Mouse (Mus musculus) heart, embryonic 16.5 days (tissue): ENCODE results near the gene Dab2ip. TPM values are rescaled to one million over a fixed set of nuclear protein-coding genes. Genes with fewer than 3 reads are reported as not detected.

Experiments
- ATAC-seq: fragments of 200-750 bp; cut with Nextera tagmentation; replicated peaks from 2 replicates; pipeline ENCODE4 v1.8.0; 2017; ENCODE audit warnings: moderate number of reproducible peaks; ENCODE audit not compliant: insufficient read depth, low FRiP score; ENCODE audit errors: extremely low read depth
- H3K27ac ChIP-seq: fragments of 300-500 bp; sonication (generic); 2 replicates; pipeline ENCODE4 v1.5.1; 2014; ENCODE audit warnings: mild to moderate bottlenecking, low read length, control low read depth, moderate library complexity
- H3K27me3 ChIP-seq: fragments of 300-500 bp; sonication (generic); 2 replicates; pipeline ENCODE4 v1.6.1; 2014; ENCODE audit warnings: low read length, mixed read lengths; ENCODE audit not compliant: control insufficient read depth, insufficient read depth
- H3K36me3 ChIP-seq: fragments of 300-500 bp; sonication (generic); 2 replicates; pipeline ENCODE4 v1.6.1; 2014; ENCODE audit not compliant: control insufficient read depth, insufficient read depth
- H3K4me1 ChIP-seq: fragments of 300-500 bp; sonication (generic); 2 replicates; pipeline ENCODE4 v1.6.1; 2014; ENCODE audit warnings: low read length, mixed read lengths; ENCODE audit not compliant: control insufficient read depth, insufficient read depth
- H3K4me2 ChIP-seq: fragments of 300-500 bp; sonication (generic); 2 replicates; pipeline ENCODE4 v1.6.1; 2014; ENCODE audit warnings: low read depth, mild to moderate bottlenecking, control low read depth, low read length
- H3K4me3 ChIP-seq: fragments of 300-500 bp; sonication (generic); 2 replicates; pipeline ENCODE4 v1.5.1; 2014; ENCODE audit warnings: mild to moderate bottlenecking, control low read depth, low read length
- H3K9ac ChIP-seq: fragments of 300-500 bp; sonication (generic); 2 replicates; pipeline ENCODE4 v1.6.1; 2014; ENCODE audit warnings: low read length, control low read depth
- H3K9me3 ChIP-seq: fragments of 300-500 bp; sonication (generic); replicated peaks from 2 replicates; pipeline ENCODE4 v1.6.1; 2016; ENCODE audit warnings: low read length; ENCODE audit not compliant: control insufficient read depth
- WGBS: fragments of 180-500 bp; shearing (Covaris S2); extraction: QIAGEN DNeasy Blood & Tissue Kit; methylation state at CpG from one replicate; pipeline ENCODE4 v1.1.7; 2014; 5-methylcytosine and 5-hydroxymethylcytosine counted together
- polyA plus RNA-seq: library from polyadenylated mRNA; unstranded; fragments of >200 nt; fragmentation: Nextera tagmentation; extraction: Ambion mirVana; gene quantifications from 2 replicates; pipeline ENCODE4 v1.2.1, GENCODE M21; 2015

Dab2ip gene
- polyA plus RNA-seq, 1 experiment from 2014 or later, result 27.1 TPM

DNA sequence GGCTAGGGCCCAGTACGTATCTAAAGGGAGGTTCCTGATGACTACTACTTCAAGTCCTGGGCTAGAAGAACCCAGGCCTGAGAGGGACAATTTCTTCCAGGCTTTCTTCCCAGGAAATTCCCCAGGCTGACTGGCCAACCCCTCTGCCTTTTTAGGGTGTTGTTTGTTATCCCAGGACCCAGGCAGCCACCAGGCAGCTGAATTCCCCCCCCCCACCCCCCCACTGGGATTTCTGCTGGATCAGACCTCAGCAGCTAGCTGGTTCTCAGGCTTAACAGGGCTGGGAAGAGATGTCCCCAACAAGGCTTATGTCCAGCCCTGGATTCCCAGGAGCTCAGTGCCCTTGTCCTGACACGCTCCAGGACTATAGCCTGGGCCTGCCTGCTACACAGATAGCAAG, 142.9 kb downstream of the Dab2ip start:
- ATAC-seq, result no peak
- Histone ChIP-seq H3K27ac (peak overlapping the region; percentile 19), H3K4me2 (no peak overlapping the region), H3K27me3 (no peaks in the 10 kb centered on the region), H3K9me3 (no peaks in the 10 kb centered on the region), H3K36me3 (no peaks in the 10 kb centered on the region; the same call in 1 of the 2 replicates), H3K4me3 (no peak overlapping the region), H3K4me1 (peaks cover 69% of the 10 kb centered on the region), H3K9ac (no peak overlapping the region)
- WGBS, result 68% methylated on average over 2 of the region's 2 CpGs

DNA sequence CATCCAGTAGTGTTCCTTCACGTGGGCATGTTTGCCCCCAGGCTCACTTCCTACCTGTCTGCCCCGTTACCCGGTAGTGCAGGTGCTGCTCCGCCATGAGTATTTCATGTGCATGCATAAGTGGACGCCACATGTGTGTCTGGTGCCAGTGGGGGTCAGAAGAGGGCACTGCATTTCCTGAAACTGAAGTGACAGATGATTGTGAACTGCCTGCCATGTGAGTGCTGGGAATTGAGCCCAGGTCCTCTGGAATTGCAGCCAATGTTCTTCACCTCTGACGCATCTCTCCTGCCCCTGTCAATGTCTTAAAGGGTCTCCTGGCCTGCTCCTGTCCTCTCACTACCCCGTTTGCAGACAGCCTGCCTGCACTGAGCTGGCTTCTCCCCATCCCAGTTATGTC, 143.9 kb downstream of the Dab2ip start:
- ATAC-seq, result no peak
- Histone ChIP-seq H3K4me2 (no peak overlapping the region), H3K4me3 (no peak overlapping the region), H3K4me1 (peaks cover 65% of the 10 kb centered on the region), H3K27me3 (no peaks in the 10 kb centered on the region), H3K36me3 (no peaks in the 10 kb centered on the region; the same call in 1 of the 2 replicates), H3K27ac (no peak overlapping the region), H3K9me3 (no peaks in the 10 kb centered on the region), H3K9ac (no peak overlapping the region)
- 85% methylated on average over 7 of the region's 7 CpGs for WGBS

DNA sequence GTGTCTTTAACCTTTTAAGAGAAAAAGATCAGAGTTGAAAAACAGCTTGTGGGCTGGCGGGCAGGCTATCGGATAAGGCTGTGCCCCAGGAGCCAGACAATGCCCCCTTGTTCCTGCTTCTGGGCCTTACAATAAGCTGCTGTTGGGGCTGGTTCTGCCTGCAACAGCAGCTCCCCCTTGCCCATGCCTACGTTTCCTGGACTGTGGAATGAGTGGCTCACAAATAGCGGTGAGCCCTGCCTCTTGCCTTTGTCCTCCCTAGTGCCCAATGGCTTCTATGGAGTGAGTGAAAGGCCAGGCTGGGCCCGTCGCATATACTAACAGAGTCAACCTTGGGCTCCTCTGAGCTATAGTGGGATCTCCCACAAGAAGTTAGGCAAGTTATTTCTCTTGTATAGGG, 144.5 kb downstream of the Dab2ip start:
- Histone ChIP-seq H3K36me3 (no peaks in the 10 kb centered on the region; the same call in 1 of the 2 replicates), H3K9ac (no peak overlapping the region), H3K4me3 (no peak overlapping the region), H3K9me3 (no peaks in the 10 kb centered on the region), H3K27me3 (no peaks in the 10 kb centered on the region), H3K27ac (peak overlapping the region; percentile 29; the same call in 1 of the 2 replicates), H3K4me1 (peaks cover 62% of the 10 kb centered on the region), H3K4me2 (no peak overlapping the region)
- WGBS, result 81% methylated on average over 6 of the region's 6 CpGs
- ATAC-seq, result no peak

DNA sequence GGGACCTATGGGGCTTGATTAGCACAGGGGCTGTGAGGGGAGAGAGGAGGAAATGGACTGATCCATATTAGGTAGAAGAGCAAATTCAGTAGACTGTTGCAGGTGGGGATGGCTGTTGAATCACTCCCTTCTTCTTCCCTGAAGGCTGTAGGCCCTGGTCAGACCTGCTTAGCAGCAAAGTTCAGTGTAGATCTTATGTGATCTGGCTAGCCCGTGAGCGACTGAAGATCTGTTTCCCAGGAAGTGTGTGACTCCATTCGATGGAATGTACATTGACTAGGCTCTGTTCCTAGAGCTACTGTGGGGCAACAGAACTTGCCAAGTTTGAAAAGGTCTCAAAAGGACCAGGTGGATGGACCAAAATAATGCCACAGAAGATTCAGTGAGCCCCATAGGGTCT, 145.2 kb downstream of the Dab2ip start:
- Histone ChIP-seq H3K36me3 (no peaks in the 10 kb centered on the region; the same call in none of the 2 replicates), H3K4me1 (peaks cover 56% of the 10 kb centered on the region), H3K9ac (no peak overlapping the region), H3K27ac (no peak overlapping the region), H3K9me3 (no peaks in the 10 kb centered on the region), H3K4me2 (no peak overlapping the region), H3K27me3 (no peaks in the 10 kb centered on the region), H3K4me3 (no peak overlapping the region)
- WGBS, result 73% methylated on average over 3 of the region's 3 CpGs
- ATAC-seq, result no peak

DNA sequence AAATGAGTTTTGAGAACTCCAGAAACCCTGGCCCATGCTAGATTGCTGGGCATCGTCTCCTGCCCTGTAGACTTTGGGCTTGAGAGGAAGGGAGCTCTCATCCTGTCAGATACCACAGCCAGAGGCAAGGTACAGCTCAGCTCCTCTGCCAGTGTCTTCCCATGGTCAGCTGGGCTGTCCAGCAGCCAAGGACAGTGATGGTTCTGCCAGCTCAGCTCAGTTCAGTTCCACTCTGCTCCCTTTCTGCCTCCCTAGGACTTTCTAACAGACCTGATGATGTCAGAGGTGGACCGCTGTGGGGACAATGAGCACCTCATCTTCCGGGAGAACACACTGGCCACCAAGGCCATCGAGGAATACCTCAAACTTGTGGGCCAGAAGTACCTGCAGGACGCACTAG, 154.5 kb downstream of the Dab2ip start:
- WGBS, result 95% methylated on average over 5 of the region's 5 CpGs
- no peaks in the 10 kb centered on the region for H3K9me3 ChIP-seq
- H3K27me3 ChIP-seq, result no peaks in the 10 kb centered on the region
- H3K4me1 ChIP-seq, result peaks cover 22% of the 10 kb centered on the region
- H3K4me2 ChIP-seq, result no peak overlapping the region
- no peak overlapping the region for H3K9ac ChIP-seq
- no peak overlapping the region for H3K27ac ChIP-seq
- ATAC-seq, result no peak
- H3K36me3 ChIP-seq, result peaks cover 42% of the 10 kb centered on the region
- H3K4me3 ChIP-seq, result no peak overlapping the region

DNA sequence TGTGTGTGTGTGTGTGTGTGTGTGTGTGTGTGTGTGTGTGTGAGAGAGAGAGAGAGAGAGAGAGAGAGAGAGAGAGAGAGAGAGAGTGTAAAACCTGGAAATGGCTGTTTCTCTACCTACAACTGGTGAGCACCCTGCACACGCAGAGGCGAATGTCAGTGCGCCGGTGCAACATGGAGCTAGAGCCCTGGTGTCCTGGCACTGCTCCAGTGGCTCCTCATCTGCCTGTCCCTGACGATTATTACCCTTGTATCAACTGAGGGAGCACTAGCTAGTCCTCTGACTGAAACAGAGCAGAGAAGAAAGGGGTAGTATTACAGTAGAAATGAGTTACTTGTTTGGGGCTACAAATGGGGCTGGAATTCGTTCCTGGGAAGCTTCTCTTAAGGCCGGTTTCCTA, 155.4 kb downstream of the Dab2ip start:
- WGBS, result 60% methylated on average over 7 of the region's 7 CpGs
- Histone ChIP-seq H3K4me1 (peaks cover 22% of the 10 kb centered on the region), H3K27ac (no peak overlapping the region), H3K36me3 (peaks cover 50% of the 10 kb centered on the region), H3K9ac (no peak overlapping the region), H3K4me2 (no peak overlapping the region), H3K9me3 (no peaks in the 10 kb centered on the region), H3K27me3 (no peaks in the 10 kb centered on the region), H3K4me3 (no peak overlapping the region)
- no peak for ATAC-seq

DNA sequence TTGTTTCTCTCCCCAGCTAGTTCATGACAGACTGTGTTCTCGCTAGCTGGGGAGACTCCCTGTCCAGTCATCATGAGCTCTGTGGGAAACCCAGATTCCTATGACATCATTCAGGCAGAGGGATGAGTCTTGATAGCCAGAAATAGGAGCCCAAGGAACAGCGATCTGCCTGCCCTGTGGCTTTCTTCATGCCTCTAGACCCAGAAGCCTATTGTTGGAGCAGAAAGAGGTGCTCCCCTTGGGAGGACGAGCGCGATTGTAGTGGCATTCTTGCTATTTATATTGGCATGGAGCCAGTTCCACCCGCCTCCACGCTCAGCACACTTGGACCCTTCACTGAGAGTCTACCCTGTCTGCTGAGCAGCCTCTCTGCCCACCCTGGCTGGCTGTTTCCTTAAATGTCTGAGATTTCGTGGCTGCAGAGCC, 156.7 kb downstream of the Dab2ip start:
- Histone ChIP-seq H3K9me3 (no peaks in the 10 kb centered on the region), H3K4me2 (no peak overlapping the region), H3K27ac (peak overlapping the region; percentile 72), H3K9ac (peak overlapping the region; percentile 38), H3K4me3 (no peak overlapping the region), H3K27me3 (no peaks in the 10 kb centered on the region), H3K36me3 (peaks cover 53% of the 10 kb centered on the region), H3K4me1 (peaks cover 22% of the 10 kb centered on the region)
- 10% methylated on average over 8 of the region's 8 CpGs for WGBS
- ATAC-seq, result peak; percentile 55; the same call in 1 of the 2 replicates

DNA sequence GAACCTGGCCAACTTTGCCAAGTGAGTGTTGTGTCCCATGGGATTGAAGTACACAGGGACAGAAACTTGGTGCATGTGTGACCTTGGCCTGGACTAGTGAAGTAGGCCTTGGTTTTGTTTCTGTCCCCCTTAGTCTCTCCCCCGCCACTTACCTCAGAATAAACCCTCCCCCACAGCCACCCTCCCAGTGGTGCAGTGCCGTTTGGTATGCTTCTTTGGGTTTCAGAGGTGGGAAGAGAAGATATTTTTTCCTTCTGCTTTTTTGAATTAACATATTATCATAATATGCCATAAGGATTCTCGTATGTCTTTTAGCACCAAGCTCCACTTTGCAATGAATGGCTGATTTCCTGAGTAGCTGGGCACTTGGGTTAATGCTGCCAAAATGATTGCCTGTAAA, 157.4 kb downstream of the Dab2ip start:
- Histone ChIP-seq H3K36me3 (peaks cover 52% of the 10 kb centered on the region), H3K27ac (peak overlapping the region; percentile 72), H3K9ac (no peak overlapping the region), H3K4me3 (no peak overlapping the region), H3K9me3 (no peaks in the 10 kb centered on the region), H3K4me1 (peaks cover 22% of the 10 kb centered on the region), H3K27me3 (no peaks in the 10 kb centered on the region), H3K4me2 (no peak overlapping the region)
- no peak for ATAC-seq
- 69% methylated on average over 3 of the region's 3 CpGs for WGBS

DNA sequence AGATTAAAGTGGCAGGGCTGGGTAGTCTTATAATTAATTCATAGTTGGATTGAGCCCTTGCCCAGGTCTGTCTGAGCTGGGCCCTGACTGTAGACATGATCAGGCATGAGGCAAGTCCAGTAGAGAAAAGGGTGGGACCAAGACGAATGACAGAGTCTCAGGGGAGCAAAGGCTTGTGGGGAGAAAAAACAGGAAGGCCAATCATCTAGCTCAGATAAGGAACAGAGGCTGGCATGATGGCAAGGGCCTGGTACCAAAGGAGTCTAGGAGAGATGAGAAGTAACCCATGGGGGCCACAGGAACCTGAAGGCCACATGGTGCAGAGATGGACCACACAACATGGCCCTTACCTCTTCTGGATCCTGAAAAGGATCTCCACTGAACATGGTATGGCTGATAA, 158.1 kb downstream of the Dab2ip start:
- Histone ChIP-seq H3K9ac (no peak overlapping the region), H3K4me1 (peaks cover 22% of the 10 kb centered on the region), H3K9me3 (no peaks in the 10 kb centered on the region), H3K27ac (no peak overlapping the region), H3K4me3 (no peak overlapping the region), H3K4me2 (no peak overlapping the region), H3K36me3 (peaks cover 54% of the 10 kb centered on the region), H3K27me3 (no peaks in the 10 kb centered on the region)
- no peak for ATAC-seq
- WGBS, result 54% methylated on average over 1 of the region's 1 CpGs
